ENCODE assay signal across 8 mouse cellular contexts in the genomic region with DNA sequence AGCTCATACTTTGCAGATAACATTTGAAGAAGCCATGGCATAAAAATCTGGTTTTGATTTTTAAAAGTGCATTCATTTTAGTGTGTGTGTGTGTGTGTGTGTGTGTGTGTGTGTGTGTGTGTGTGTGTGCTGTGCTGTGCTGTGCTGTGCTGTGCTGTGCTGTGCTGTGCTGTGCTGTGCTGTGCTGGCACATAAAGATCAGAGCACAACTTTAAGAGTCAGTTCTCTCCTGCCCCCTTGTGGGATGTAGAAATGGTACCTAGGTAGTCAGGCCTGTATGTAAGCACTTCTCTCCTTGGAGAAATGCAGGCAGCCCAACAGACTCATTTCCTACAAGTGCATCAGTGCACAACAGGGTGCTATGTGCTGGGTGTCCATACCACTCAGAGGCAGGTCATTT.
DNase-seq lines count a peak whose midpoint lies in the region; ATAC-seq lines count a peak whose summit lies in the region.

No protein-coding gene starts in this region.

- no peak overlapping the region for H3K27ac ChIP-seq in forebrain, embryonic 12.5 days
- no peak overlapping the region for H3K27ac ChIP-seq in intestine, embryonic 16.5 days (ENCODE audit: low read length)

- ATAC-seq in forebrain, embryonic 12.5 days (ENCODE audit: low FRiP score) = peak; percentile 75
- ATAC-seq in intestine, embryonic 16.5 days = peak; percentile 62; the same call in 1 of the 2 replicates

- intact Hi-C loops in gastrocnemius, postnatal 14 days (cut with DNase I; ENCODE audit: low total_unique reads) = no loop called here
- intact Hi-C loops in left cerebral cortex, postnatal 10 days (cut with DNase I) = loop anchor here (5.0 kb wide), 1 partner anchor 547 kb away; a partner anchor contains a TSS

- no peaks in the 10 kb centered on the region for H3K27me3 ChIP-seq in forebrain, embryonic 12.5 days
- H3K27me3 ChIP-seq in intestine, embryonic 16.5 days (replicated peaks; ENCODE audit: control insufficient read depth, insufficient read depth, low read length) = no peaks in the 10 kb centered on the region

- H3K4me3 ChIP-seq in forebrain, embryonic 12.5 days (replicated peaks) = no peak overlapping the region
- H3K4me3 ChIP-seq in intestine, embryonic 16.5 days (ENCODE audit: low read length) = no peak overlapping the region

- DNase-seq in gastrocnemius, postnatal 25 days = peak; percentile 52
- DNase-seq in gastrocnemius, postnatal 14 days = no peak
- DNase-seq in adrenal gland, postnatal 36 days = peak; percentile 14 to 63
- peak; percentile 31 to 60 for DNase-seq in left cerebral cortex, postnatal 10 days (ENCODE audit: extremely low spot score in 1 of 2, low spot score in 2 of 2)
- DNase-seq in retina, adult 2 months (ENCODE audit: low read depth, low spot score) = peak; percentile 32
- no peak for DNase-seq in c-Kit-positive CD71-positive TER-119-positive erythroid progenitor cells, embryonic 14.5 days (ENCODE audit: low spot score)

- no peak overlapping the region for H3K4me2 ChIP-seq in forebrain, embryonic 12.5 days
- no peak overlapping the region for H3K4me2 ChIP-seq in intestine, embryonic 16.5 days (ENCODE audit: low read depth, low read length)

- H3K9me3 ChIP-seq in forebrain, embryonic 12.5 days = no peaks in the 10 kb centered on the region
- no peaks in the 10 kb centered on the region for H3K9me3 ChIP-seq in intestine, embryonic 16.5 days (ENCODE audit: control insufficient read depth, low read length)

- H3K9ac ChIP-seq in forebrain, embryonic 12.5 days = no peak overlapping the region
- H3K9ac ChIP-seq in intestine, embryonic 16.5 days (ENCODE audit: low read depth, low read length) = no peak overlapping the region

- no peaks in the 10 kb centered on the region for H3K4me1 ChIP-seq in forebrain, embryonic 12.5 days
- H3K4me1 ChIP-seq in intestine, embryonic 16.5 days (ENCODE audit: control insufficient read depth, insufficient read depth, low read length) = 0 out of 2 replicates have a peak, but pooled peaks cover 4% of the 10 kb centered on the region

- H3K36me3 ChIP-seq in forebrain, embryonic 12.5 days (replicated peaks) = no peaks in the 10 kb centered on the region
- no peaks in the 10 kb centered on the region for H3K36me3 ChIP-seq in intestine, embryonic 16.5 days (ENCODE audit: control insufficient read depth, insufficient read depth, low read length)

Comparison
In these comparisons a context has a peak if more than half of its experiments do, and no peak if none do; other contexts are left out.
1. DNase-seq: peak in gastrocnemius, postnatal 25 days (single experiment), adrenal gland, postnatal 36 days (2 of 2), left cerebral cortex, postnatal 10 days (2 of 2) and retina, adult 2 months (single experiment); none in gastrocnemius, postnatal 14 days (single experiment) and c-Kit-positive CD71-positive TER-119-positive erythroid progenitor cells, embryonic 14.5 days (single experiment).